Mouse (Mus musculus) forebrain, embryonic 14.5 days (tissue): ENCODE measurements around the gene Slc39a7. TPM values are rescaled to one million over a fixed set of nuclear protein-coding genes. Genes with fewer than 3 reads are reported as not detected.
"Not testable (repeated sequence)": the region's sequence is repeated elsewhere in the genome, so short reads cannot be mapped to it uniquely, and the experiment has no call there.

Experiments used
- ATAC-seq: fragments of 200-750 bp; cut with Nextera tagmentation; 2 replicates; pipeline ENCODE4 v1.8.0; 2017; ENCODE audit warnings: mild to moderate bottlenecking, moderate library complexity
- DNase-seq: peaks from one replicate; pipeline ENCODE4 v3.0.0-alpha.2; 2015; ENCODE audit warnings: low spot score
- H3K27ac ChIP-seq: fragments of 300-500 bp; sonication (generic); 2 replicates; pipeline ENCODE4 v1.5.1; 2014; ENCODE audit warnings: low read depth, mild to moderate bottlenecking, control low read depth, low read length, moderate library complexity
- H3K27me3 ChIP-seq: fragments of 300-500 bp; sonication (generic); replicated peaks from 2 replicates; pipeline ENCODE4 v1.6.1; 2014; ENCODE audit warnings: low read length, control low read depth, mixed read lengths; ENCODE audit not compliant: control insufficient read depth, insufficient read depth
- H3K36me3 ChIP-seq: fragments of 300-500 bp; sonication (generic); 2 replicates; pipeline ENCODE4 v1.6.1; 2014; ENCODE audit warnings: low read length, control low read depth; ENCODE audit not compliant: control insufficient read depth, insufficient read depth
- H3K4me1 ChIP-seq: fragments of 300-500 bp; sonication (generic); 2 replicates; pipeline ENCODE4 v1.6.1; 2014; ENCODE audit warnings: antibody characterized with exemption, low read length, control low read depth; ENCODE audit not compliant: control insufficient read depth, insufficient read depth
- H3K4me2 ChIP-seq: fragments of 300-500 bp; sonication (generic); 2 replicates; pipeline ENCODE4 v1.6.1; 2014; ENCODE audit warnings: mild to moderate bottlenecking, control low read depth, low read length
- H3K4me3 ChIP-seq: fragments of 300-500 bp; sonication (generic); 2 replicates; pipeline ENCODE4 v1.5.1; 2014; ENCODE audit warnings: low read depth, low read length, control low read depth
- H3K9ac ChIP-seq: fragments of 300-500 bp; sonication (generic); 2 replicates; pipeline ENCODE4 v1.6.1; 2014; ENCODE audit warnings: mild to moderate bottlenecking, low read length, control low read depth, moderate library complexity
- H3K9me3 ChIP-seq: fragments of 300-500 bp; sonication (generic); replicated peaks from 2 replicates; pipeline ENCODE4 v1.6.1; 2016; ENCODE audit warnings: low read length, control low read depth, mixed read lengths; ENCODE audit not compliant: control insufficient read depth
- WGBS: fragments of 180-500 bp; shearing (Covaris S2); extraction: QIAGEN DNeasy Blood & Tissue Kit; methylation state at CpG from one replicate; pipeline ENCODE4 v1.1.7; 2014; 5-methylcytosine and 5-hydroxymethylcytosine counted together
- polyA plus RNA-seq: library from polyadenylated mRNA; unstranded; fragments of >200 nt; fragmentation: Nextera tagmentation; extraction: Ambion mirVana; gene quantifications from 2 replicates; pipeline ENCODE4 v1.2.1, GENCODE M21; 2014

Slc39a7 gene
- polyA plus RNA-seq, 1 experiment from 2014 or later = 78.3 TPM

GRCm38 (mm10) chr17:34022414-34022783 lies 9.1 kb downstream of the Slc39a7 start:
- Histone ChIP-seq H3K4me2 (no peak overlapping the region), H3K9me3 (no peaks in the 10 kb centered on the region), H3K4me1 (peaks cover 18% of the 10 kb centered on the region), H3K27ac (no peak overlapping the region), H3K9ac (no peak overlapping the region), H3K36me3 (peaks cover 26% of the 10 kb centered on the region), H3K27me3 (no peaks in the 10 kb centered on the region), H3K4me3 (no peak overlapping the region)
- 97% methylated on average over 14 of the region's 14 CpGs for WGBS
- ATAC-seq (no peak), DNase-seq (no peak)

GRCm38 (mm10) chr17:34021539-34022413 lies 9.7 kb downstream of the Slc39a7 start:
- Histone ChIP-seq H3K4me1 (peaks cover 14% of the 10 kb centered on the region), H3K36me3 (peaks cover 26% of the 10 kb centered on the region), H3K27ac (no peak overlapping the region), H3K4me3 (no peak overlapping the region), H3K4me2 (no peak overlapping the region), H3K27me3 (no peaks in the 10 kb centered on the region), H3K9me3 (no peaks in the 10 kb centered on the region), H3K9ac (no peak overlapping the region)
- 95% methylated on average over 23 of the region's 23 CpGs for WGBS
- no peak for DNase-seq
- no peak for ATAC-seq

- Histone ChIP-seq H3K4me3 (no peak overlapping the region), H3K27ac (no peak overlapping the region), H3K4me2 (no peak overlapping the region), H3K4me1 (no peaks in the 10 kb centered on the region), H3K27me3 (no peaks in the 10 kb centered on the region), H3K9ac (no peak overlapping the region), H3K9me3 (peaks cover 2% of the 10 kb centered on the region; the same call in 1 of the 2 replicates), H3K36me3 (no peaks in the 10 kb centered on the region)
- WGBS = over 99% methylated on average over 8 of the region's 8 CpGs
- ATAC-seq = no peak
- no peak for DNase-seq
Measured at GRCm38 (mm10) chr17:34013436-34013835, 18.0 kb downstream of the Slc39a7 start.

GRCm38 (mm10) chr17:34010156-34010555 lies 21.3 kb downstream of the Slc39a7 start:
- ATAC-seq = no peak
- Histone ChIP-seq H3K9ac (no peak overlapping the region), H3K4me3 (no peak overlapping the region), H3K36me3 (no peaks in the 10 kb centered on the region), H3K27me3 (no peaks in the 10 kb centered on the region), H3K4me2 (no peak overlapping the region), H3K9me3 (no peaks in the 10 kb centered on the region; the same call in 1 of the 2 replicates), H3K27ac (no peak overlapping the region), H3K4me1 (no peaks in the 10 kb centered on the region)
- 81% methylated on average over 5 of the region's 5 CpGs for WGBS
- DNase-seq = no peak

GRCm38 (mm10) chr17:34006570-34006969 lies 24.9 kb downstream of the Slc39a7 start:
- no peak for DNase-seq
- Histone ChIP-seq H3K36me3 (no peaks in the 10 kb centered on the region), H3K4me3 (no peak overlapping the region), H3K4me1 (no peaks in the 10 kb centered on the region), H3K27ac (no peak overlapping the region), H3K9me3 (no peaks in the 10 kb centered on the region), H3K4me2 (no peak overlapping the region), H3K27me3 (no peaks in the 10 kb centered on the region), H3K9ac (no peak overlapping the region)
- ATAC-seq = no peak
- 66% methylated on average over 2 of the region's 2 CpGs for WGBS

- no peak overlapping the region for H3K4me2 ChIP-seq
- H3K27ac ChIP-seq = no peak overlapping the region
- 0 out of 2 replicates have a peak, but pooled peaks cover 11% of the 10 kb centered on the region for H3K27me3 ChIP-seq
- no peak overlapping the region for H3K4me3 ChIP-seq
- H3K9me3 ChIP-seq = no peaks in the 10 kb centered on the region
- 7% methylated on average over 5 of the region's 5 CpGs for WGBS
- DNase-seq (peak; percentile 52), ATAC-seq (no peak)
- H3K9ac ChIP-seq = no peak overlapping the region
- H3K4me1 ChIP-seq = peaks cover 6% of the 10 kb centered on the region; the same call in 1 of the 2 replicates
- H3K36me3 ChIP-seq = no peaks in the 10 kb centered on the region
Measured at GRCm38 (mm10) chr17:34003426-34003825, 28.1 kb downstream of the Slc39a7 start.

GRCm38 (mm10) chr17:34000796-34001195 lies 30.7 kb downstream of the Slc39a7 start:
- H3K27ac ChIP-seq, H3K4me2 ChIP-seq, H3K9me3 ChIP-seq, ATAC-seq, DNase-seq, H3K4me1 ChIP-seq, H3K36me3 ChIP-seq, H3K4me3 ChIP-seq, H3K9ac ChIP-seq: not testable (repeated sequence)
- 47% methylated on average over 2 of the region's 2 CpGs for WGBS
- 0 out of 2 replicates have a peak, but pooled peaks cover 11% of the 10 kb centered on the region for H3K27me3 ChIP-seq

- Histone ChIP-seq H3K9ac (peak within 1 kb of the TSS; percentile 59), H3K4me3 (peak within 1 kb of the TSS; percentile 46), H3K4me2 (peak within 1 kb of the TSS; percentile 91), H3K27ac (no peak within 1 kb of the TSS), H3K9me3 (no peaks in the 10 kb centered on the region), H3K27me3 (0 out of 2 replicates have a peak, but pooled peaks cover 11% of the 10 kb centered on the region), H3K4me1 (peaks cover 6% of the 10 kb centered on the region; the same call in 1 of the 2 replicates), H3K36me3 (no peaks in the 10 kb centered on the region)
- WGBS = 1% methylated on average over 30 of the region's 30 CpGs
- peak; percentile 54 for ATAC-seq
- DNase-seq = peak; percentile 56
Measured at GRCm38 (mm10) chr17:34000150-34000537, 31.3 kb downstream of the Slc39a7 start, which contains the start of gene H2-K1. TSS of gene H2-K1 (minus strand) at chr17:34000347.
